Mouse (Mus musculus): ENCODE results near the gene Gba.

GRCm38 (mm10) chr3:89228836-89229235 is 26.1 kb downstream of the Gba start, which contains the start of gene Muc1:
- TF ChIP-seq CTCF (IDR thresholded peaks at IDR 0.05; ENCODE audit: low read depth) (no peak), EP300 (IDR thresholded peaks at IDR 0.05; ENCODE audit: low read depth) (no peak)

All from liver, postnatal 0 days (tissue).